Mouse (Mus musculus): ENCODE results near the gene Acox1. TPM values are rescaled to one million over a fixed set of nuclear protein-coding genes. Genes with fewer than 3 reads are reported as not detected.
A peak's percentile ranks its signal among the peaks of the same experiment; 100 is the strongest.

Acox1 gene
- polyA plus RNA-seq, 1 experiment from 2014 or later, result 31.3 TPM

GRCm38 (mm10) chr11:116162146-116162545 lies 36.7 kb downstream of the Acox1 start:
- 0 out of 2 replicates have a peak, but pooled peaks have one; percentile 45 for ATAC-seq (ENCODE audit: insufficient number of reproducible peaks, low FRiP score, low TSS enrichment, low read depth)
- peaks cover 25% of the 10 kb centered on the region for H3K4me1 ChIP-seq
- no peak overlapping the region for H3K4me3 ChIP-seq
- peak overlapping the region; percentile 72 for H3K27ac ChIP-seq
- no peak overlapping the region for H3K4me2 ChIP-seq
- H3K36me3 ChIP-seq, result peaks cover 55% of the 10 kb centered on the region
- no peaks in the 10 kb centered on the region for H3K9me3 ChIP-seq
- H3K9ac ChIP-seq, result no peak overlapping the region
- 56% methylated on average over 10 of the region's 10 CpGs for WGBS
- H3K27me3 ChIP-seq, result no peaks in the 10 kb centered on the region

- H3K4me3 ChIP-seq, result no peak overlapping the region
- peak; percentile 20; the same call in 1 of the 2 replicates for ATAC-seq (ENCODE audit: insufficient number of reproducible peaks, low FRiP score, low TSS enrichment, low read depth)
- peaks cover 62% of the 10 kb centered on the region for H3K36me3 ChIP-seq
- no peak overlapping the region for H3K9ac ChIP-seq
- peak overlapping the region; percentile 72 for H3K27ac ChIP-seq
- no peaks in the 10 kb centered on the region for H3K27me3 ChIP-seq
- H3K4me1 ChIP-seq, result peaks cover 16% of the 10 kb centered on the region
- H3K9me3 ChIP-seq, result no peaks in the 10 kb centered on the region
- H3K4me2 ChIP-seq, result no peak overlapping the region
- WGBS, result 57% methylated on average over 12 of the region's 12 CpGs
Measured at GRCm38 (mm10) chr11:116161312-116161711, 37.5 kb downstream of the Acox1 start.

DNA sequence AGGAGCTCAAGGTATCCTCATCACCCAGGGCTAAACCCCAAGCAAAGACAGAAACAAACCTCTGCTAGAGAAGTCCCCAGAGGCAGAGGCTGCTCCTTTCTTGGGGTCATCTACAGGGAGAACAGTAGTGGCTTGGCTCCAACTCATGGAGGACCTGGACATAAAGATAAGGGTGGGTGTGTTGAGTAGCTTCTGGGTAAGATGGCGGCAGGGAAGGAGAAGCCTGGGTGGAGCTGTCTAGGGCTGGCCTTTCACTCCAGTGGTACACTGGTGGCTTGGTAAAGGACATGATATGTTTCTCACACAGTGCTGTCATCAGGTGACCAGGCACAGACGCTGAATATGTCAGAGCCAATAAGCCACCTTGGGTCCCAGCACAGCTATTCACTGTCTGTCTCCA lies 47.9 kb downstream of the Acox1 start:
- Histone ChIP-seq H3K27ac (no peak overlapping the region), H3K4me3 (no peak overlapping the region), H3K9me3 (no peaks in the 10 kb centered on the region), H3K9ac (no peak overlapping the region), H3K27me3 (no peaks in the 10 kb centered on the region), H3K36me3 (peaks cover 100% of the 10 kb centered on the region), H3K4me1 (no peaks in the 10 kb centered on the region), H3K4me2 (no peak overlapping the region)
- 95% methylated on average over 2 of the region's 2 CpGs for WGBS
- ATAC-seq (ENCODE audit: insufficient number of reproducible peaks, low FRiP score, low TSS enrichment, low read depth), result no peak

DNA sequence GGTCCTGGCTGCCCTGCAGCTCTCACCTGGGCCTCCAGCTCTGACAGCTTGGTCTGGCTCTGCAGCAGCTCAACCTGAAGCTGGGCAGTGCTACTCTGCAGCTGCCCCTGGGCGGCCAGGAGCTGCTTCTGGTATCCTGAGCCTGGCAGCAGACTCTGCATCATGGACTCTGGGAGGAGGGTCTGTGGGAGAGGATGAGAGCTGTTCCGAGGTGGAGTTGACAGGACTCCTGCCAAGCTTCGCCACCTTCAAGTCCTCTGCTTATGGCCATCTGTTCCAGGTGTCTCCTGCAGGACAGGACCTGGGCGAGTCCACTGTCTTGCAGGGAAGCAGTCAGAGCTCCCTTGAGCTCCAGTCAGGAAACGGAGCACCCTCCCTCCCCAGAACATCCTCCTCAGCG lies 49.5 kb downstream of the Acox1 start:
- ATAC-seq (ENCODE audit: insufficient number of reproducible peaks, low FRiP score, low TSS enrichment, low read depth), result no peak
- Histone ChIP-seq H3K4me3 (no peak overlapping the region), H3K4me2 (no peak overlapping the region), H3K9ac (no peak overlapping the region), H3K27me3 (no peaks in the 10 kb centered on the region), H3K36me3 (peaks cover 100% of the 10 kb centered on the region), H3K9me3 (no peaks in the 10 kb centered on the region), H3K4me1 (no peaks in the 10 kb centered on the region), H3K27ac (no peak overlapping the region)
- 76% methylated on average over 6 of the region's 6 CpGs for WGBS

DNA sequence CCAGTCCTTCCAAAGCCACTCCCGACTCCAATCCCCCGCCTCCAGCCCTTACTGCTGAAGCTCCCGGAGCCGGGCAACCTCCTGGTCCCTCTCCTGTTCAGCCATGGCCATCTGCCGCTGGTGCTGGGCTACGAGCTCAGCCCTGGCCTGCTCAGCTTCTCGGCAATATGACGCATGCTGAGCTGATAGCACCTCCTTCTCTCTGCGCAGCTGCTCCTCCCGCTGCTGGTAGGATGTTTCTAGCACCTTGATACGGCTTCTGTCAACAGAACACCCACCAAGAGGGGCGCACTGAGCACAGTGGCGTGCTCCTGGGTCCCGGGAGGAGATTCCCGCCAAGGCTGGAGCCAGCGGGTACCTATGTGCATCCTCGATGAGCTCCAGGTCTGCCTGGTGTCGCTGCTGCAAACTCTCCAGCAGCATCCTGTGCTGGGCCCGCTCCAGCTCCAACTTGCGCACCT lies 50.1 kb downstream of the Acox1 start:
- WGBS, result 59% methylated on average over 20 of the region's 20 CpGs
- no peaks in the 10 kb centered on the region for H3K27me3 ChIP-seq
- no peak overlapping the region for H3K4me2 ChIP-seq
- H3K9ac ChIP-seq, result no peak overlapping the region
- no peaks in the 10 kb centered on the region for H3K9me3 ChIP-seq
- no peaks in the 10 kb centered on the region for H3K4me1 ChIP-seq
- H3K27ac ChIP-seq, result no peak overlapping the region
- ATAC-seq (ENCODE audit: insufficient number of reproducible peaks, low FRiP score, low TSS enrichment, low read depth), result no peak
- peaks cover 100% of the 10 kb centered on the region for H3K36me3 ChIP-seq
- H3K4me3 ChIP-seq, result no peak overlapping the region

DNA sequence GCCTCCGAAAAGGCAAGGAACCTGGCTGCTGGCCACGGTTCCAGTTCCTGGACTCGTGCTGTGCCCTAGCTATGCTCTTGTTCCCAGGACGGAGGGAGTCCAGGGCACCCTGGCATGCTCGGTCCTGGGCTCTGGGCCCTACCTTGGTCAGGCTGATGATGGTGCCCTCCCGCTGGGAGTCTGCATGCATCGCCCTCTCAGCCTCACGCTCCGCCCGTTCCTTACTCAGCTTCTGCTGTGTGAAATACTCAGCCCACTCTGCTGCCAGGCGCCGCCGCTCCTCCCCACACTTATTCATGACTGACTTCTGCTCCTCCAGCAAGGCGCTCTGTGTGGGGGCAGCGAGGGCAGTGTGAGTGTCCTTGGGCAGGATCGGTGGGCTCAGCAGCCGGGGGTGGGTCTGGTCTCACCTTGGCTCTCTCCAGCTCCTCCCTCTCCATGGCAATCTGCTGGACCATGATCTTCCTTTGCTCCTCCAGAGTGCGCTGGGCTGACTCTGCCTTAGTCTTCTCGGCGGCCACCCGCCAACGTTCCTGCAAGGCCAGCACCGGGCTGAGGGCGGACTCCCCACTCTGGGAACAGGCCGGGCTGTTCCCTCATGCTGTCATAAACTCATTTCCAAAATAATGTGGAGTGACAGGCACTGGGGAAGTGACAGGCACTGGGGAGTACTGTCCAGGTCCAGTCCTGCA lies 52.4 kb downstream of the Acox1 start:
- 79% methylated on average over 25 of the region's 25 CpGs for WGBS
- Histone ChIP-seq H3K36me3 (peaks cover 98% of the 10 kb centered on the region), H3K9ac (no peak overlapping the region), H3K4me2 (no peak overlapping the region), H3K4me3 (no peak overlapping the region), H3K27ac (peak overlapping the region; percentile 38; the same call in 1 of the 2 replicates), H3K9me3 (no peaks in the 10 kb centered on the region), H3K4me1 (no peaks in the 10 kb centered on the region), H3K27me3 (no peaks in the 10 kb centered on the region)
- ATAC-seq (ENCODE audit: insufficient number of reproducible peaks, low FRiP score, low TSS enrichment, low read depth), result no peak

GRCm38 (mm10) chr11:116145481-116146293 lies 53.2 kb downstream of the Acox1 start:
- H3K9ac ChIP-seq, result no peak overlapping the region

GRCm38 (mm10) chr11:116143468-116143867 lies 55.4 kb downstream of the Acox1 start:
- ATAC-seq (ENCODE audit: insufficient number of reproducible peaks, low FRiP score, low TSS enrichment, low read depth), result no peak
- whole genome bisulfite sequencing, result 88% methylated on average over 3 of the region's 3 CpGs
- Histone ChIP-seq H3K36me3 (peaks cover 73% of the 10 kb centered on the region), H3K4me3 (no peak overlapping the region), H3K9me3 (no peaks in the 10 kb centered on the region), H3K4me1 (0 out of 2 replicates have a peak, but pooled peaks cover 6% of the 10 kb centered on the region), H3K27ac (no peak overlapping the region), H3K27me3 (no peaks in the 10 kb centered on the region), H3K4me2 (no peak overlapping the region), H3K9ac (no peak overlapping the region)

More at GRCm38 (mm10) chr11:116145481-116146293, 53.2 kb downstream of the Acox1 start:
- Histone ChIP-seq H3K4me2 (no peak overlapping the region), H3K4me3 (no peak overlapping the region), H3K9me3 (no peaks in the 10 kb centered on the region), H3K27ac (peak overlapping the region; percentile 38; the same call in 1 of the 2 replicates), H3K4me1 (no peaks in the 10 kb centered on the region), H3K27me3 (no peaks in the 10 kb centered on the region), H3K36me3 (peaks cover 95% of the 10 kb centered on the region)
- ATAC-seq (ENCODE audit: insufficient number of reproducible peaks, low FRiP score, low TSS enrichment, low read depth), result no peak
- 55% methylated on average over 18 of the region's 18 CpGs for WGBS

GRCm38 (mm10) chr11:116142211-116142991 lies 56.4 kb downstream of the Acox1 start:
- H3K27me3 ChIP-seq, result no peaks in the 10 kb centered on the region
- no peaks in the 10 kb centered on the region for H3K9me3 ChIP-seq
- no peak overlapping the region for H3K9ac ChIP-seq
- WGBS, result 57% methylated on average over 10 of the region's 10 CpGs
- no peak overlapping the region for H3K27ac ChIP-seq
- ATAC-seq (ENCODE audit: insufficient number of reproducible peaks, low FRiP score, low TSS enrichment, low read depth), result no peak
- H3K4me3 ChIP-seq, result no peak overlapping the region
- H3K4me2 ChIP-seq, result no peak overlapping the region
- H3K36me3 ChIP-seq, result peaks cover 62% of the 10 kb centered on the region
- peaks cover 13% of the 10 kb centered on the region; the same call in 1 of the 2 replicates for H3K4me1 ChIP-seq

GRCm38 (mm10) chr11:116138468-116139138 lies 60.2 kb downstream of the Acox1 start, which contains the start of gene Mrpl38:
TSS of gene Mrpl38 (minus strand) at chr11:116138868.
- Histone ChIP-seq H3K36me3 (peaks cover 52% of the 10 kb centered on the region), H3K4me2 (peak within 1 kb of the TSS; percentile 72), H3K9ac (peak within 1 kb of the TSS; percentile 71), H3K9me3 (no peaks in the 10 kb centered on the region), H3K4me1 (peaks cover 19% of the 10 kb centered on the region; the same call in 1 of the 2 replicates), H3K27me3 (no peaks in the 10 kb centered on the region), H3K27ac (peak within 1 kb of the TSS; percentile 83), H3K4me3 (peak within 1 kb of the TSS; percentile 94)
- WGBS, result under 1% methylated on average over 53 of the region's 60 CpGs
- ATAC-seq (ENCODE audit: insufficient number of reproducible peaks, low FRiP score, low TSS enrichment, low read depth), result peak; percentile 93

DNA sequence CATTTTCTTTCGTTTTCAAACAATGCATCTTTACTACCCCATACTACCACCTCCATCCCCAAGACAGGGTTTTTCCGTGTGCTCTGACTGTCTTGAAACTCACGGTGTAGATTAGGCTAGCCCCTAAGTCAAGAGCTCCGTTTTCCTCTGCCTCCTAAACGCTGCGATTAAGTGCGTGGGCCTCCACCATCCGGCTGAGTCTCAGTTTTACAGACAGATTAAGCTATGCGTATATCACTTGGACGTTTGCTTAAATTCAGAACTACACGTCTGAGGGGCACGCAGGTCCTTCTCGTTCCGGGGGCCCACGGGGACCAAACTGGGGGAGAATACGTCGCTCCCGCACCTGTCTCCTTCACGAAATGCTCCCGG lies 60.8 kb downstream of the Acox1 start:
- Histone ChIP-seq H3K4me1 (peaks cover 23% of the 10 kb centered on the region; the same call in 1 of the 2 replicates), H3K27ac (peak overlapping the region; percentile 83), H3K9ac (peak overlapping the region; percentile 71), H3K36me3 (peaks cover 49% of the 10 kb centered on the region), H3K27me3 (no peaks in the 10 kb centered on the region), H3K9me3 (no peaks in the 10 kb centered on the region), H3K4me2 (peak overlapping the region; percentile 72), H3K4me3 (peak overlapping the region; percentile 94)
- ATAC-seq (ENCODE audit: insufficient number of reproducible peaks, low FRiP score, low TSS enrichment, low read depth), result no peak
- under 1% methylated on average over 20 of the region's 20 CpGs for WGBS

Measured in limb, embryonic 15.5 days (tissue).